Mouse (Mus musculus) T-cell, adult 2 months (primary cell): Measurements from ENCODE around the gene Zcchc24.
A peak's percentile ranks its signal among the peaks of the same experiment; 100 is the strongest.

Source experiments
- DNase-seq: peaks from one replicate; pipeline ENCODE4 v3.0.0; 2022; ENCODE audit warnings: low spot score

Zcchc24 gene

DNA sequence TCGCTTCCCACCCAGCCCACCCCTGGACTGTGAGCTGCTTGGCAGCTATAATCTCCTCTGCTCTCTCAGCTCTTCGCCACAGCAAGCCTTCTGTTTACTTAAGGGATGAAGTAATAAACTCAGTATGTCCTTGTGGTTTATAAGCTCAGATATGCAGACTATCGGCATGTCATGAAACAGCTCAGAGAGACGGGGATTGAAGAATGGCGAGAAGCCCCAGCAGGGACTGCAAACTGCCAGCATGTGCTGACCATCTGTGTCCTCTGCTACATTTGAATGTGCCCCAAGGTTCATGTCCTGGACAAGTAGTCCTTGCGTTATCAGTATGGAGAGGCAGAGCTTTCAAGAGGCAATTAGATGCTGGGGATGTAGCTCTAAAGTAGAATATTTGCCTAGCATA is 7.5 kb upstream of the Zcchc24 start:
- DNase-seq = no peak

DNA sequence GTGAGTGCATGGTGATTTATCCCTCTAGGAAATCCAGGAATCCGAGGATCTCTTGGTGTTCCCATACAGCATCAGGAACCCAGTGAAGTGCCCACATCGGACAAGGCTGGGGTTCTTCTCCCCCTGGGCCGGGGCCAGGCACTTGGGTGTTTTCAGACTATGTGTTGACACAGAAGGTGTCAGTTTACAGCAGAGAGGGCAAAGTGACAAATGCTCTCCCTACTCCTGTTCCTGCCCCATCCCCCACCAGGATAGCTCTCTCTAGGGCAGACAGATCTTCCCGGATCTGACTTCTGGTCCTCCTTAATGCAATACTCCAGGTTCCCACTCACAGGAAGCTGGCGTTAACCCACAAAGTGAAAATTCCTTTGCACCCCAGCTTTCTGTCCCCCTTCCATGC is 5.3 kb upstream of the Zcchc24 start:
- DNase-seq = no peak

DNA sequence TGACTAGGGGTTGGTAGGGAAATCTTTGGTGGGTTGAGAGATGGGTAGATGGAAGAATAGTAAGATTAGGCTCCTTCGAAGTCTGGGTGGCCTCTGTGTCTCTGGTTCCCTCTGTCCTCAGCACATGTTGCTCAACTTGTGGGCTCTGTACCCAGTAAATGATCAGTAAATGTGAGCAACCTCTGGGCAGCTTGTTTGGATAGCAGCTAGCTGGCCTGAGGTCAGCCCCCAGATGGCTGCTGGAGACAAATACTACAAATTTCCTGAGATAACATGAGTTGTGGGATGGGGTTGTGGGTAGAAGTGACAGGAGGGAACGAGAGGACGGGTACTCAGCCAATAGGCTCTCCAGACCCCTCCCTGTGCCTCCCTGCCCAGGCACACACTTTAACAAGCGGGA is 4.2 kb upstream of the Zcchc24 start:
- no peak for DNase-seq

DNA sequence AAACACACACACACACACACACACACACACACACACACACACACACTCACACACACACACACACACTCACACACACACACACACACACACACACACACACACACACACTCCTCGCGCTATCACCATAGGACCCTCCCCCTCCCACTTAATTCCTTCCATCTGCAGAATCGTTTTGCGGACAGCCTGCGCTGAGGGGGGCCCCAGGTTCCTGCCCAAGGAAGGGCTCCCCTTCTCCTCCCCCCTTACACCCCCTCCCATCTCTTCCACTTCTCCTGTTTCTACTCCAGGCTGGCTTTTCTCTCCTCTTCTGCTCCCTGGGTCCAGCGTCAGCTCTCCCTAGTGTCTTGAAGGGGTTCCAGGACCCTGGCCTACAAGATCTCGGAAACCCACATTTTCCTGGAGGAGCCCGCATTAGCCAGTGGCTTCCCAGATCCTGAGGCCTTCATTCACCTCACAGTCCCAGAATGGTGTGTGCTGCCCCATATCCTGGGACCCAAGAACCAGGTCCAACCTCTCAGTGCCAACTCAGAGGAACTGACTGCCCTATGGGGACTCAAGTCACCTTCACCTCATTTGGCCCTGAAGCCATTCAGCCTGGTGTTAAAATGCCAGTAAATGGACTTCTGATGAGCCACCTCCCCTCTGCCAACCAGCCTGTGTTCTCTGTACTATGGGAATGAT is 927 bp upstream of the Zcchc24 start:
- DNase-seq = no peak

DNA sequence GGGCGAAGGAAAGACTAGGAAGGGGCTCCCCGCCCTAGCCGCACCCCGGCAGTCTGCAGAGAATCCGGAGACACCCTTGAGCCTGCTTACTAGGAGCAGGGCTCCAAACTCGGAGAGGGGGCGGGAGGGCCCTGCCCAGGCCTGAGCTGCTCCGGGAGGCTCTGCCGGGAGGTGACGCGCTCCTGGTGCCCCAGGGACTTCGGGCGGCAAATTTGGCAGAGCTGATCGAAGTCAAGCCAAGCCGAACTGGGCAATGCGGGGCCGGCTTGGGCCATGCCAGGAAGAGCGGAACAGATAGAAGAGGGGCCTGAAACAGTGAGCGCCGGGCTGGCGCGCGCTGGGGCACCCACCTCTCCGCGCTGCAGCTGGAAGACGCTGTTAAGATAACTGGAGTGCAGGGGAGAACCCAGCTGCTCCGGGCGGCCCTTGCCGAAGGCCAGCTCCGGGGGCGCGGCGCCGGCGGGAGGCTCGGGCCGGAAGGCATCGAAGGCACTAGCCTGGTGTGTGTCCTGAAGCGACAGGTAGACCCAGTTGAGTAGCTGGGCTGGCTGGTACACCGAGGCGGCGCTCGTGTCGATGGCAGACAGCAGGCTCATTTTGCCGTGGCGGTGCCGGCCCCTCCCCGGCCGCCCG is 462 bp downstream of the Zcchc24 start:
- peak; percentile 34 for DNase-seq

DNA sequence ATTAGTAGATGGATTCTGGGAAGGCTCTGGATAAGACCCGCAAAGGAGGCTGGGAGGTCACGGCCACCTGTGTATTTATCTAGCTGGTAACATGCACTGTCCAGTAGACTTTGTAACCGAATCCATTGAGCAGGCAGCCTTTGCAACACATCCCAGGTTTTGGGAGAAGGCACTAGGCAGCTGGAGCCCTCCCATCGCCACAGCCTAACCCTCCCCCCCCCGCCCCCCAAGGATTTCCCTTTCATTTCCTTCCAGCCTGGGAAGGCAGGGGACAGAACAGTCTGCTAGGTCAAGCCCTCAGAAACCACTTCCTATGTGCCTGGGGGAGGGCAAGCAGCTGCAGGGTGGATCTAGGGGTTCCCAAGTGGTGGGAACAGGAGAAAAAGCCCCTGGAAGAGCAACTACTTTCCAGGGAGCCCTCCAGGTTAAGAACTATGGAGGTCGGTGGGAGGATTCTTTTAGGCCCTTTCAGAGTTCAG is 1.1 kb downstream of the Zcchc24 start:
- no peak for DNase-seq

DNA sequence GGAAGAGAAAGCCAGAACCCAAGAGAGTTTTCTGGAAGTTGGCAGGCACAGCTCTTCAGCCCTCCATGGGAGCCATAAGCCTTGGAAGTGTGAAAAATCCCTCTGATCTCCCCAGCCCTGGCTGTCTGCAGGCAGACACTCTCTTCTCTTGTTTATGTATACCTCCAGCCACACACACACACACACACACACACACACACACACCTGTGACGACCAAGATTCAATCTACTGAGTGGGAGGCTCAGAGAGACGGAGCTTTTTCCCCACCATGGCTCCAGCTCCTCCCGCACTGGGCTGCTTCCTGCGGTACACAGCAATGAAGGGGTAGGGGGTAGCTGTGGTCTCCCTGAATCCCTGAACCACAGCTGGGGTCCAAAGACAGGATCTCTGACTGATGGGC is 2.4 kb downstream of the Zcchc24 start:
- no peak for DNase-seq

DNA sequence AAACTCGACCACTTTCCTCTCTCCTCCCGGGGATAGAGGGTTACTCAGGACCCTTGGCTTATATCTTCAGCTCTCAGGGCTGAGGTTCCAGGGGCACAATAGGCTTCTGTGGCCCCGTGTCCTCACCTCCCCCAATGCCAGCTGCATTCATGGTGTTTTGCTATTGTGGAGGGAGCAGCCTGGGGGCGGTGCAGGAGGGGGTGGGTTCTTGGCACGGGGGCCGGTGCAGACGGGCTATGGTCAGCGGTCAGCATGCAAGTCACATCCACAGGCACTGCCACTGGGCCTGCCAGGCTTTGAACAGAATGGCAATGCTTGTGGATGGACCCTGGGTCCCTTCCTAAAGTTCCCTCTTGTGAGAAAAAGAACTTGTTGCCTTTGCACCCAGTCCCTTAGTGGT is 2.9 kb downstream of the Zcchc24 start:
- DNase-seq = no peak

DNA sequence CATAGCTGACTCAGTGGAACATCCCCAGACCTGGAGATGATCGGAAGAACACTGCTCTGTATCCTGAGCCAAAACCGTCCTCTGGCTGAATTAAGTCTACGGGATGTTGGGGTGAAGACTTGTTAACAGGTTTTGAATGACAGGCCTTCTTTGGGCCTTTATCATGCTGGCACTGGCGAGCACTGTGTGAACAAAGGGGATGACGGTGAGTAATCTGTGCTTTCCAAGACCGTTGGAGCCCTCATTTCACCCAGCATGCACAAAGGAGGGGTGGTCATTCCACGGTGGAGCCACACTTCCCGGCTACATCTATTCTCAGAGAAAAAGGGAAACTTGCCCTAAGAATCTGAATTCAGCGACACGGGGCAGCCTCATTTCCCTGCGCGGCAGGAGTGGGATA is 3.7 kb downstream of the Zcchc24 start:
- no peak for DNase-seq

DNA sequence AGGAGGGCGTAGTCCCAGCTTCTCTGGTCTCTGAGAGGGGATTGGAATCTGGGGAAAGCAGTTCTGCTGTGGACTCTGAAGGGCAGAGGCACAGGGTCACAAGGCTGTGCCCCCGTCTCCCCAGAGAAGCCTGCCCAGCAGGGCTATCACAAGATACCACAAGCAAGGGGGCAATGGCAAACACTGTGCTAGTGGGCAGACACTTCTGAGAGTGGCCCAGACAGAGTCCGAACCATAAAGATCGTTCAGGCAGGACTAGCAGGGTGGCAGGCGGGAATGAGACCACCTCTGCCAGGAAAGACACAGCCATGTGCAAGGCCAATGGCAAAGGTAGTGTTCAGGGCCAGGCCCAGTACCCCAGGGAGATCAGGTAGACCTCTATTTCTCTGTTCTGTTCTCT is 7.7 kb downstream of the Zcchc24 start:
- DNase-seq = no peak

DNA sequence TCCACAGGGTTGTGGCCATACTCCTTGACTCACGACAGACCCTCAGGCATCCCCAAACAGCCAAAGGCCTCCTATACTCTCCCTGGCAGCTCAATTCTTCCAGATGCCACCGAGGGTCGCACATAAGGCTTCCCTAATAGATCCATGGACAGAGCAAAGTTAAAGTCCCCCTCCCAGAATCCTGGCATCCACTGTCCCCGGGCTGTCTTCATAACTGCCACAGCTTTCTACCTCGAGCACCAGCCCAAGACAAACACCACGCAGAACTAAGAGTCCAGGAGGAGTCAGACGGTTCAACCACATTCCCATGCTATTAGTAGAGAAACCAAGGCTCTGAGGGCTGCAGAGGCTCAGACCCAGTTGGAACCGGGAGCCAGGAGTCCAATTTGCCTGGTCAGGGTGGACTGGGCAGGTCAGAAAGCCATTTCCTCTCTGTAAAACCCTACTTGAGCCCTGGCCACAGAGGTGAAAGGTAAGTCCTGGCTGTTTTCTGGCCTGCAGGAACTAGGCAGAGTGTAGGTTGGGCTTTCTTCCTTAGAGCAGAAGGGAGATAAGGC is 8.8 kb downstream of the Zcchc24 start:
- DNase-seq = no peak

DNA sequence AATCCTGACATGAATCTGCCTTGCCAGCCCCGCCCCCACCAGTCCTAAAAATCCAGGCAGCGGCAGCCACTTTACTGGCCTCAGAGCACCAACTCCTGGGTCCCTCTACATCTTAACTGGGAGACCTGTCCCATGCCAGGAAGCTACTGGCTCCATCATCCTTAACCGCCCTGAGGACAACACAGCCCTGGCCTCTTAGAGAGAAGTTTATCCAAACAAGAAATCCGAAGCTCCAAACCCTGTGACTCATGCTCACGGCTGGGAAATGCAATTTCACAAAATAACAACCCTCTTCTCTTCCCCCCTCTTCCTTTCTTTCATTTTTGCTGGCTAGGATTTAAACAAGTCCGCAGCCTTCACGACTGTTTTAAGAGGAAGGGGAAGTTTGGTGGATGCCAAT is 9.3 kb downstream of the Zcchc24 start:
- DNase-seq = no peak

DNA sequence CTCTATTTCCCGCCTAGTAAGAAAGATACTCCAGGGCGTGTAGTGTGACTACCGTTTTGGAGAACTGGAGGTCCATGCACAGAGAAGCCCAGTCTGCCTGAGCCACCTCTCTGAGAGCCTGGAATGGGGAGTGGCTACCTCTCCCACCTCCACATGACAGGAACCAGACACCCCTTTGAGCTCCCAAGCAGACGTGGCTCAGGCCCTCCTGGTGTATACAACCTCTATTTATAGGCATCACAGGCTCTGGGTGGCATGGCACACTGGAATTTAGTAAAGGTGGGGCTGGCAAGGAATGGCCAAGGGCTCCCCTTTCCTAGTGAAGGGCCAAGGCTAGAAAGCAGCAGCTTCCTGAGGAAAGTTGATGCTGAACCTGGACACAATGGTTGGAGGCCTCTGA is 10.9 kb downstream of the Zcchc24 start:
- no peak for DNase-seq

DNA sequence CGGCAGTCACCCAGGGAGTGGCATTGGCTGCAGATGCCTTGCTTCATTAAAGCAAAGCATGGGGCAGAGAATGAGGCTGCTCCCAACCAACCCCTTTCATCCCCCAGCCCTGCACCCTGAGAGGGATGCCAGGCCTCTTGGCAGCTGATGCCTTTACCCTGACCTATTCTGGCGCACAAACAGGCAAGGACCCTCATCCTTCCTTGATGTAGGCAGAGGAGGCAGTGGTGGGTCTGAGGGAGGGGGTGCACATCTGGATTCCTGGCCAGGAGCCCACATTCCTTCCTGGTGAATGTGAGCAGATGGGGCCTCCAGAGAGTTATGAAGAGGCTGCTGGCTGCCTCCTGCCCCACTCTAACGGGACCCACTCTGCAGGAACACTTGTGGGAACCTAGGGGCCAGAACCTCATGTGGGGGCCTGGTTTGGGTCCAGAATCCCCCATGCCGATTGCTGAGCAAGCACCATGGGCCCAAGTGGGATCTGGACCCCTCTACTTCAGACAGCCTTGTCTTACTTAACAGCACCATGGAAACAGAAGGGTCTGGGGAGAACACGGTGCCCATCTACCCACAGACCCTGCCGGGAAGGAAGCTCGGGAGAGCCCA is 12.4 kb downstream of the Zcchc24 start:
- DNase-seq = no peak

DNA sequence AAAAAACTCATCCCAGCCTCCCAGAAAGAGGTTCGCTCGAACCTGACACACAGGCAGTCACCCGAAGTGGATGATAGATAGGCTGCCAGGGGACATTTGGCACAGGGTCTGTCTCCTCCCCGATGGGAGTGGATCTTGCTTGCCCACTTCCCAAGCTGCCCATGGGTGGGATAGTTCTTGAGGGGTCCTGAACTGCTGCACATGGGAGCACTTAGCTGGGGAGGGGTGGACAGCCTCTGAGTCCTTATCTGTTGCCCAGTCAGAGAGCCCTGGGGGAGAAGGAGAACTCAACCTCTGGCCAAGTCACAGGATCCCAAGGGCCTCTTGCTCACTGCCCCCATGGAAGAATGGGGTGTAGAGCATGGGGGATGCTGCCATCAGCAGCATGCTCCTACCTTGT is 13.3 kb downstream of the Zcchc24 start:
- no peak for DNase-seq

DNA sequence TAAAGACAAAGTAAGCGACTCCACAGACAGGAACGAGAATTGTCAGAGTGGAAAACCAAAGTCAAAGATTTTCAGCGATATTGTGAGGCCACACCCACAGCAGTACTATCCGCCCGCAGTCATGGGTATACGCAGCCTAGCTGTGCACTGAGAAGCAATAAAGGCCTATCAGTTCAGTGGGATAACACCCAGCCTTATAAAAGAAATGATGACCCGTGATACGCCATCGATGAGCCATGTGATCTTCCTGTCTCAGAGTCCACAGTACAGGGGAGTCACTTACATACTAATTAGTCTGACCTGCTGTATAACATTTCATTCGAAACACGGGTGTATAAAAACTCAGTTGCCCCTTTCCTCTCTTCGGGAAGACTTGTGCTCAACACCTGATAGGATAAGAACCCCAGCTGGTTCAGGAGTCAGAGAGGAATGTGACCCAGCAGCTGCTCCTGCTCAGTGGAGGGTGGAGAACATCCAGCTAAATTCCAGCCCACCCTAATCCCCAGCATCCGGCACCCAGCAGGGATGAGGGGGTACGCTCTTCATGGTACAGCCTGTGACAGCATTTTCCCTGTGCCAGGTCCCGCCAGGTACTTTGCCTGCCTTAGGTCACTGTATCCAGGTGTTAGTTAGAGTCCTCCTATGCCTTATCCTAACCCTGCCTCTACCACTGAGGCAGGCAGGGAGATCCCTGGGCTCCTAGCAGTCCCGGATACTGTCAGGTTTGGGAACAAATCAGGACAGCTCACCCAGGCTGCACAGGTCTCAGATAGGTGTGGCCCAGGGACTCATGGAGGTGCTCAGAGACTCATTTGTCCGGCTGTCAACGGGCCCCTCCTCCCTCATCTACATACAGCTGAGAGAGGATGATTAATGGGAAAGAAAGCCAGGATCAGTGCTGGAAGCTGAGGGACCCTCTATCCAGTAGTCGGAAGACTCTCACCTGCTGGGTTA is 14.0 kb downstream of the Zcchc24 start:
- no peak for DNase-seq

DNA sequence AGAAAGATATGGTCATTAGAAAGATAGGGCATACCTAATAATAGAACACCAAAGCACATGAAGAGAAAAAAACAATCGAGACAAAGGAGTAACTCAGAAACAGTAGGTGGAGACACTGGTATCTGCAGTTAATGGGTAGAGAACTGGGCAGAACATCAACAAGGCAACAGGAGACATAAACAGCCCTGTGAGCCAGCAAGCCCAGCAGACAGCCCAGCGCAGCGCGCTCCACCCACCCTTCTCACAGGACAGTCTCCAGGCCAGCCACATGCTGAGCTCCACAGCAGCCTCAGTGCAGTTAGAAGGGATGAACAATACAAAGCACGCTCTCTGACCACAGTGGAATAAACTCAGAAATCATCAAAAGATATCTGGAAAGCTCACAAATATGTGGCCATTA is 15.8 kb downstream of the Zcchc24 start:
- no peak for DNase-seq

DNA sequence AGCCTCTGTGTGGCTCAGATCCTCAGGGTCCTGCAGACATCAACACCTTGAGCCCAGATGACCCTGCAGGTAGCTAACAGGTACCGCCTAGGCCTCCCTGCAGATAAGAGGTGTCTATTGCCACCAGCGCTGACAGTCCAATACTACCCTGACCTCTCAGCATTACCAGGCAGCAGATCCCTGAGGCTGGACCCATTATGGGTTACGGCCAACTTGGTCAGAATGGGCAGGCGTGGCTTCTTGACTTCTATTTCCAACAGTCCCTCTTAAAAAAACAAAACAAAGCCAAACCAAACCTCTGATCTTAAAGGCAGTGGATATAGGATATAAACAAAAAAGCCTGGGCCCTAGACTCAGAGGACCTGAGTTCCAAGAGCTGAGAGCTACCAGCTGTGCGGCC is 17.8 kb downstream of the Zcchc24 start:
- no peak for DNase-seq

DNA sequence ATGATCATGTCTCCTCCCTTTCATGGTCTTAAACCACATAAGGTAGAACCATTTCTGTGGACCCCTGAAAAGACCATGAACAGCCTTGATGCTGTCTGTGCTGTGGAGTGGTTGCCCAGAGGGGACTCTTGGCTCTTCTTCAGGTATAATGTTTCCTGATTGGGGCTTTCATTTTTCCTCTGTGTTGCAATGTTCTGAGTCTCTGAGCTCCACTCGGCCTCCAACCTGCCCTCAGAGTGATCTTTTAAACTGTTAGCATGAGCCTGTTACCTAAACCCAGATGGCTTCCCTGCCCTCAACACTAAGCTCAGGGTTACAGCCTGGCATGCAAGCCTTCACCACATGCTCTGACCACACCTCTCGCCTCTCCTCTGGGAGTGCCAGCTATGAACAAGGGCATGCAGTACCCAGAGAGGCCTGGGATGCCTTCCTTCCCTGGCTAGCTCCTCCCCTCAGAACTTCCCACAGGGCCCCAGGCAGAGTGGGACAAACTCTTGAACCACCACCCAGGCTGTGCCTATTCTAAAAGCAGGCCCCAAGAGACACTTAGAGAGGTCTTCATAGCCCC is 18.3 kb downstream of the Zcchc24 start:
- DNase-seq = no peak

DNA sequence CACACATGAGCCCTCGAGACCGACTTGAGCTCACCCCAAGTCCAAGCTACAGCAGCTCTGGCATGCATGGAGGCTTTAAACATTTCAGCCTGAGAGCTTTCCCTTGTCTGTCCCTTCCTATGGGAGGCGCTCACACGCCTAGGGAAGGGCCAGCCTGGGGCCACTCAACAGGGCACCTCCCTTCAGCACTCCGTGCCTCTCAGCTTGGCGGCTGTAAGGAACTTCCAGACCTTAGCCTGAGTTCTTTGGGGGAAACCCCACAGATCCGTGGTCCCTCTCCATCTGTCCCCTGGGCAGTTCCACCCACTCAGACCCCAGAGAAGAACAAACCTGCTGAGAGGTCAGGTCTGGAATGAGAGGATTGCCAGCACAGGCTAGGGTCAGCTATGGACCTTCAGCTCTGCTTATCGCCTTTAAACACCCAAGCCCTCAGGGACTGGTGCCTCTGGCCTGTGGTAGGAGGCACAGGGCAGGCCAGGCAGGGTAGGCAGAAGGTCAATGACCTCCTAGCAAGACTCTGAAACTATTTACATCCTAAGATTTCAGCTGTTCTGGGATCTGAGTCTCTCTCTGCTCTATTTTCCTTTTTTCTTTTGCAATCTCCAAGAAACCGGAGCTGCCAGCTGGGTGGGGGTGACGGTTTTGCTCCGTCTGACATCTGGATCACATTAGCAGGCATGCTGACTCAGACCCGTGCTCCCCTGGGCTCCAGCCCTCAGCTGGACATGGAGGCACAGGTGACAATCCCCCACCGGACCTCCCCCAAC is 19.5 kb downstream of the Zcchc24 start:
- no peak for DNase-seq
